9 mouse cellular contexts compared by ENCODE assay signal in the genomic region with DNA sequence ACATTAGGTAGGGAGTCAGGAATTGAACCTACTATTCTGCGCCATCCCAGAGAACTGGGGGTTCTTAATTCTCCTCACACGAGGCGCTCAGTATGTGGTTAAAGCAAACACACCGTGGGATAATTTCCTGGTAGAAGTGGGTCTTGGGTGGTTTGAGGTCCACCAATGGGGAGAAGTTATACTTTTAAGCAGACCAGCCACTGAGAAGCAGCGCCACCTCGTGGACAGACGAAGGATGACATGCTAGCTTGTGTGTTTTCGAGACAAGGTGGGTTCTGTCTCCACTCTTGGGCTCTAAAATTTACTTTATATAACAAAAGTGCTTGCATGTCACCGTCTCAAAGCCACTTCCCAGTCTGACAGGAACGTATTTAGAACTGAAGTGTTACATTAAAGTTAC.
DNase-seq lines count a peak whose midpoint lies in the region.
"Had no signal": no experiment of that assay in that cellular context is flagged by ENCODE, and none has a peak within 500 bp of the region (broad histone marks: within the 10 kb centered on the region; RNA-seq: fewer than 3 reads in every experiment).

No protein-coding gene starts in this region.

- H3K9me3 ChIP-seq in heart, embryonic 10.5 days: no peaks in the 10 kb centered on the region
- H3K9me3 ChIP-seq: heart, embryonic 13.5 days had no signal

- no peaks in the 10 kb centered on the region for H3K27me3 ChIP-seq in heart, embryonic 10.5 days (ENCODE audit: insufficient read depth, poor library complexity, severe bottlenecking)
- H3K27me3 ChIP-seq: heart, embryonic 13.5 days had no signal

- no peak overlapping the region for H3K27ac ChIP-seq in heart, embryonic 10.5 days
- H3K27ac ChIP-seq: heart, embryonic 13.5 days had no signal

- H3K4me1 ChIP-seq in heart, embryonic 10.5 days: peaks cover 5% of the 10 kb centered on the region; the same call in 1 of the 2 replicates
- H3K4me1 ChIP-seq: heart, embryonic 13.5 days had no signal

- H3K4me3 ChIP-seq in heart, embryonic 10.5 days: no peak overlapping the region
- H3K4me3 ChIP-seq: heart, embryonic 13.5 days had no signal

- DNase-seq in heart, adult 11 months: peak; percentile 82
- no peak for DNase-seq in heart, embryonic 10.5 days (ENCODE audit: low spot score)
- peak; percentile 28 for DNase-seq in right cerebral cortex, postnatal 14 days
- DNase-seq in right cerebral cortex, postnatal 25 days: no peak
- DNase-seq in embryo, embryonic 10.5 days (ENCODE audit: low spot score): peak; percentile 73
- DNase-seq in layer of hippocampus, postnatal 14 days (ENCODE audit: low spot score in 2 of 2): peak; percentile 19 to 31
- peak; percentile 37 for DNase-seq in naive thymus-derived CD4-positive, alpha-beta T cell, adult 2 months (ENCODE audit: low read depth)
- DNase-seq in Muller cell, postnatal 12 days (ENCODE audit: inconsistent ontology term): no peak

- H3K36me3 ChIP-seq in heart, embryonic 10.5 days: no peaks in the 10 kb centered on the region
- H3K36me3 ChIP-seq: heart, embryonic 13.5 days had no signal

- WGBS in heart, embryonic 10.5 days: 38% methylated on average over 10 of the region's 10 CpGs

Comparison
In these comparisons a context has a peak if more than half of its experiments do, and no peak if none do; other contexts are left out.
1. DNase-seq: peak in heart, adult 11 months (single experiment), right cerebral cortex, postnatal 14 days (single experiment), embryo, embryonic 10.5 days (single experiment), layer of hippocampus, postnatal 14 days (2 of 2) and naive thymus-derived CD4-positive, alpha-beta T cell, adult 2 months (single experiment); none in heart, embryonic 10.5 days (single experiment), right cerebral cortex, postnatal 25 days (single experiment) and Muller cell, postnatal 12 days (single experiment).